Mouse (Mus musculus) heart, embryonic 14.5 days (tissue): Measurements from ENCODE around the gene Heg1. TPM values are rescaled to one million over a fixed set of nuclear protein-coding genes. Genes with fewer than 3 reads are reported as not detected.

Experiments
- ATAC-seq: fragments of 200-750 bp; cut with Nextera tagmentation; 2 replicates; pipeline ENCODE4 v1.8.0; 2017; ENCODE audit warnings: low read depth, moderate TSS enrichment; ENCODE audit not compliant: insufficient number of reproducible peaks, insufficient read depth, low FRiP score
- H3K27ac ChIP-seq, 2 experiments: fragments of 200-500 bp in 1 of 2; fragments of 300-500 bp in 1 of 2; sonication (generic) in 1 of 2; replicated peaks in 1 of 2; 2 replicates each; pipeline ENCODE4 v1.5.1; 2012 to 2014; ENCODE audit warnings: low read depth in 2 of 2, low read length in 2 of 2, control low read depth in 1 of 2, mild to moderate bottlenecking in 1 of 2, mixed read lengths in 1 of 2; ENCODE audit not compliant: control insufficient read depth in 1 of 2, insufficient read depth in 1 of 2
- H3K27me3 ChIP-seq: fragments of 300-500 bp; sonication (generic); 2 replicates; pipeline ENCODE4 v1.6.1; 2014; ENCODE audit warnings: mild to moderate bottlenecking, low read length, control low read depth; ENCODE audit not compliant: control insufficient read depth, insufficient read depth
- H3K36me3 ChIP-seq: fragments of 300-500 bp; sonication (generic); 2 replicates; pipeline ENCODE4 v1.6.1; 2014; ENCODE audit warnings: mild to moderate bottlenecking, control low read depth, low read length, mixed read lengths; ENCODE audit not compliant: control insufficient read depth, insufficient read depth
- H3K4me1 ChIP-seq, 2 experiments: fragments of 200-500 bp in 1 of 2; fragments of 300-500 bp in 1 of 2; sonication (generic) in 1 of 2; 2 replicates each; pipeline ENCODE4 v1.6.1; 2012 to 2014; ENCODE audit warnings: low read length in 2 of 2, control low read depth in 1 of 2, mixed read lengths in 1 of 2; ENCODE audit not compliant: control insufficient read depth in 2 of 2, insufficient read depth in 2 of 2
- H3K4me2 ChIP-seq: fragments of 300-500 bp; sonication (generic); 2 replicates; pipeline ENCODE4 v1.6.1; 2014; ENCODE audit warnings: mild to moderate bottlenecking, low read length
- H3K4me3 ChIP-seq, 2 experiments: fragments of 200-500 bp in 1 of 2; fragments of 300-500 bp in 1 of 2; sonication (generic) in 1 of 2; 2 replicates each; pipeline ENCODE4 v1.5.1; 2012 to 2014; ENCODE audit warnings: low read length in 2 of 2, mild to moderate bottlenecking in 2 of 2, control low read depth in 1 of 2, low read depth in 1 of 2, moderate library complexity in 1 of 2; ENCODE audit not compliant: control insufficient read depth in 1 of 2, insufficient read depth in 1 of 2
- H3K9ac ChIP-seq: fragments of 300-500 bp; sonication (generic); 2 replicates; pipeline ENCODE4 v1.6.1; 2014; ENCODE audit warnings: mild to moderate bottlenecking, low read length
- H3K9me3 ChIP-seq: fragments of 300-500 bp; sonication (generic); 2 replicates; pipeline ENCODE4 v1.6.1; 2016; ENCODE audit warnings: low read length, control low read depth; ENCODE audit not compliant: control insufficient read depth
- WGBS: fragments of 180-500 bp; shearing (Covaris S2); extraction: QIAGEN DNeasy Blood & Tissue Kit; methylation state at CpG from one replicate; pipeline ENCODE4 v1.1.7; 2014; 5-methylcytosine and 5-hydroxymethylcytosine counted together
- polyA plus RNA-seq: library from polyadenylated mRNA; unstranded; fragments of >200 nt; fragmentation: Nextera tagmentation; extraction: Ambion mirVana; gene quantifications from 2 replicates; pipeline ENCODE4 v1.2.1, GENCODE M21; 2014

Gene Heg1
- polyA plus RNA-seq, 1 experiment from 2014 or later = 40.5 TPM

GRCm38 (mm10) chr16:33744622-33745419, 60.7 kb downstream of the Heg1 start:
- WGBS = 61% methylated on average over 7 of the region's 7 CpGs
- H3K27ac ChIP-seq = no peak overlapping the region
- peaks cover 90% of the 10 kb centered on the region for H3K36me3 ChIP-seq
- no peak overlapping the region for H3K4me3 ChIP-seq
- no peak overlapping the region for H3K4me2 ChIP-seq
- H3K9ac ChIP-seq = no peak overlapping the region
- no peak for ATAC-seq
- peaks cover 7 to 17% of the 10 kb centered on the region in 2 experiments for H3K4me1 ChIP-seq
- no peaks in the 10 kb centered on the region for H3K27me3 ChIP-seq
- H3K9me3 ChIP-seq = no peaks in the 10 kb centered on the region

DNA sequence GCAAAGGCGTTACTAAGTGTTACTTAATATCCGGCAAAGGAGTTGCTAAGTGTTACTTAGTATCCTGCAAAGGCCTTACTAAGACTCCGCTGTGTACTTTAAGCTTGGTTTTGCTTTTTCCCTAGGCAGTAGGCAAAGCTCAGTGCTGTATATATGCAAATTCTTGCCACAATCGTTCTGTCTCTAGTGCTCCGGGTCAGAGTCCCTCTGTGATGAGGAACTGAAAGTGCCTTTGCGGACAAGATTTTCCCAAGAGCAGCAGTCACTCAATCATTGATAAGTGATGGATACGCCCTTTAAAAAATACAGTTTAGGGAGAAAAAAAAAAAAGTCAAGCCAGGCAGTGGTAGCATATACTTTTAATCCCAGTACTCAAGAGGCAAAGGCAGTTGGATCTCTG, 61.3 kb downstream of the Heg1 start:
- Histone ChIP-seq H3K9ac (no peak overlapping the region), H3K27ac (no peak overlapping the region), H3K9me3 (no peaks in the 10 kb centered on the region), H3K36me3 (peaks cover 91% of the 10 kb centered on the region), H3K4me2 (no peak overlapping the region), H3K4me1 (peaks cover 4 to 12% of the 10 kb centered on the region in 2 experiments), H3K4me3 (no peak overlapping the region), H3K27me3 (no peaks in the 10 kb centered on the region)
- 85% methylated on average over 7 of the region's 7 CpGs for WGBS
- no peak for ATAC-seq

GRCm38 (mm10) chr16:33746074-33746676, 62.0 kb downstream of the Heg1 start:
- Histone ChIP-seq H3K4me2 (no peak overlapping the region), H3K4me1 (peaks cover 1 to 9% of the 10 kb centered on the region in 2 experiments), H3K4me3 (no peak overlapping the region), H3K9ac (no peak overlapping the region), H3K36me3 (peaks cover 91% of the 10 kb centered on the region), H3K27me3 (no peaks in the 10 kb centered on the region), H3K9me3 (no peaks in the 10 kb centered on the region), H3K27ac (no peak overlapping the region)
- ATAC-seq = no peak
- WGBS = 69% methylated on average over 10 of the region's 10 CpGs

DNA sequence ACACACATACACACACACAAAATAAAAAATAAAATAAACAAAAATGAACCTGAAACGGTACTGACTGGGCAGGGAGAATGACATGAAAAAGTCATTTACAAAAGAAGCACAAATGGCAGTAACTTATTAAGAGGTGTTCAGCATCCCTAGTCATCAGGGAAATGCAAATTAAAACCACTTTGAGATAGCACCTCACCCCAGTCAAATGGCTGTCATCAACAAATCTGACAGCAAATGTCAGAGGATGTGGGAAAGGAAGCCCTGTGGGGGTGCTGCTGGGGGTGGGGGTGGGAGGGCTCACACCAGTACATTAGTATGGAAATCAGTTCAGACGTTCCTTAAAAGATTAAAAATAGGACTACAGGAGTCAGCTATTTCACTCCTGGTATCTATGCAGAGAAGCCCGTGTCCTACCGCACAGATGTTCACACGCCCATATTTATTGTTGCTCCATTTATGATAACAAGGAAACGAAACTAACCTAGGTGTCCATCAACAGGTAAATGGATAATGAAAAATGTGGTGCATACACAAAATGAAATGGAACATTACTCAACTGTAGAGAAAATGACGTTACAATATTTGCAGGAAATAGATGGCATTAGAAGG, 63.3 kb downstream of the Heg1 start:
- H3K9me3 ChIP-seq = no peaks in the 10 kb centered on the region
- no peaks in the 10 kb centered on the region for H3K4me1 ChIP-seq
- H3K36me3 ChIP-seq = peaks cover 90% of the 10 kb centered on the region
- H3K9ac ChIP-seq = no peak overlapping the region
- H3K27me3 ChIP-seq = no peaks in the 10 kb centered on the region
- no peak overlapping the region for H3K27ac ChIP-seq
- WGBS = 69% methylated on average over 7 of the region's 7 CpGs
- H3K4me2 ChIP-seq = no peak overlapping the region
- no peak for ATAC-seq
- no peak overlapping the region for H3K4me3 ChIP-seq

DNA sequence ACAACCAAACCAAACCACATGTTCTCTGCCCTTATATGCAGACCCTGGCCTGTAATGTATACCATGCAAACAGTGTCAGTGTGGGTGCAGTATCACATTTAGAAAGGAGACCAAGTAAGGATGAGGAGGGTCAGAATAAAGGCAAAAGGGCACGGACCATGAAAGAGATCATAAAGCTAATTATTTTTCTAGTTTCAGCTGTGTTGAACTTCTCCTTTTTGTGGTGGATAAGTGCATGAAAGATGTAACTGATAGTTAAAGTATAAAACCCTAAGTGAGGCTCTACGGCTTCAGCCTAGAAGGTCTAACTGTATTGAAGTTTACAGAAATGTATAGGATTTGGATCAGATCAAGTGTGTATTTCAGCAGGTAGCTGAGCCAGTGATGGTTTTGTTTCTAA, 63.8 kb downstream of the Heg1 start:
- Histone ChIP-seq H3K27ac (no peak overlapping the region), H3K9ac (no peak overlapping the region), H3K4me3 (no peak overlapping the region), H3K27me3 (no peaks in the 10 kb centered on the region), H3K36me3 (peaks cover 90% of the 10 kb centered on the region), H3K4me2 (no peak overlapping the region), H3K9me3 (no peaks in the 10 kb centered on the region), H3K4me1 (0 out of 4 replicates have a peak, but pooled peaks cover 2 to 4% of the 10 kb centered on the region in 2 experiments)
- 97% methylated on average over 2 of the region's 2 CpGs for WGBS
- no peak for ATAC-seq

DNA sequence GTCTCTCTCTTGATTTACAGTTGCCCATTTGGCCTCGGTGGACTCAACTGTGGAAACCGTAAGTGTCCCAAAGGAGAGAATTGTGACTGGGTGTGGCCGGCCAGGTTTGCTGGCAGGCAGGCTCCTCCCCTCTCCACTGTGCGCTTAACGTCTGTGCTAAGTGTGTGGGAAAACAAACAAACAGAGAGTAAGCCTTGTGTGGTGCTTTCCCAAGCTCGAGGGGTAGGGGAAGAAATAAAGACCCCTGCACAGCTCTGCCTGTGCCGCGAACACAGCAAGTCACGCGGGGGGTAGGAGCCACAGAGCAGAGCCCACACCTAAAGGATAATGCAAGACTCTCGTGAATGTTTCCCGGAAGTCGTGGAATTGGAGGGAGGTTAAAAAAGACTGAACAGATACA, 67.0 kb downstream of the Heg1 start:
- WGBS = 41% methylated on average over 13 of the region's 13 CpGs
- Histone ChIP-seq H3K4me3 (no peak overlapping the region), H3K36me3 (peaks cover 96% of the 10 kb centered on the region)

DNA sequence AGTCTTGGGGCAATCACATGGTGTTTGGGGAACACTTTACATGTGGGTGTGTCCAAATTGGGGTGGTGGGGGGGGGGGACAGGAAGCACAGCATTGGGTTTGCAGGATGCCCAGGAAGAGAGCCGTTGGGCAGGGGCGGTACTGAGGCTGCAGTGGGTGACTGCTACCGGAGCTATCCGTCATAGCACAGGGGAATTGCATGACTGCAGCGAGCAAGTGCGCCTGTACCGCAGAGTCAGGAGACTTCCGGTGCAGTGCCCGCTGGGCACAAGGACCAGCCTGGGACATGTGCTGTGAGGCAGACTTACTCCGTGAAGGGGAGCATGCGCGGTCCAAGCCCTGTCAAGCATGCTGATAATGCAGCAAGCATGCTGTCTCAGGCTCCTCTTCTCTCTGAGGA, 67.4 kb downstream of the Heg1 start:
- Histone ChIP-seq H3K9ac (no peak overlapping the region), H3K4me2 (no peak overlapping the region), H3K27ac (no peak overlapping the region), H3K4me1 (0 out of 4 replicates have a peak, but pooled peaks cover 4 to 11% of the 10 kb centered on the region in 2 experiments), H3K27me3 (no peaks in the 10 kb centered on the region), H3K9me3 (no peaks in the 10 kb centered on the region), H3K36me3 (peaks cover 96% of the 10 kb centered on the region), H3K4me3 (no peak overlapping the region)
- ATAC-seq = 0 out of 2 replicates have a peak, but pooled peaks have one; percentile 43
- 59% methylated on average over 12 of the region's 12 CpGs for WGBS

More for the DNA sequence above, 67.0 kb downstream of the Heg1 start:
- no peak for ATAC-seq
- Histone ChIP-seq H3K4me2 (no peak overlapping the region), H3K9ac (no peak overlapping the region), H3K27ac (no peak overlapping the region), H3K4me1 (0 out of 4 replicates have a peak, but pooled peaks cover 4 to 11% of the 10 kb centered on the region in 2 experiments), H3K9me3 (no peaks in the 10 kb centered on the region), H3K27me3 (no peaks in the 10 kb centered on the region)
